21 mouse cellular contexts compared by ENCODE assay signal in the genomic region with DNA sequence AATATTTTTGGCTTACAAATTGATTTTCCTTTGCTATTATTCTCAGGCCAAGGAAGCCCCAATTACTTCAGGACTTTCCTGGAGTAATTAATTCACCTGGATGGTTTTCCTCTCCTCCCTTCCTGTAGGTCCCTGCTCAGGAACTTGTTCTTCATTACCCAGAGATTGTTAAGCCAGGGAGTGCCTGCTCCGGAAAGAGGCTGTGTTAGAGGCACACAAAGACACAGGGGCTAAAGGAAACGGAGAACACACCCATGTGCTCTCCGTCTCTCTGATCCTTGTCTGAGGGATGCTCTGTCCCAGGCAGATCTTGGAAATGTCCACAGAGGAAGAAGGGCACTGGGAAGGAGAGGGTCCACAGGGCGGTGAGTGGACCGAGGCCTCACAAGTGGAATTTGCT.
DNase-seq lines count a peak whose midpoint lies in the region; ATAC-seq lines count a peak whose summit lies in the region.
"Had no signal": no experiment of that assay in that cellular context is flagged by ENCODE, and none has a peak within 500 bp of the region (broad histone marks: within the 10 kb centered on the region; RNA-seq: fewer than 3 reads in every experiment).

No protein-coding gene starts in this region.

- no peak overlapping the region for H3K4me3 ChIP-seq in kidney, embryonic 16.5 days (ENCODE audit: low read length)
- no peak overlapping the region for H3K4me3 ChIP-seq in heart, embryonic 13.5 days
- H3K4me3 ChIP-seq in heart, embryonic 15.5 days: no peak overlapping the region
- H3K4me3 ChIP-seq: embryonic facial prominence, embryonic 12.5 days; hindbrain, embryonic 15.5 days; intestine, embryonic 15.5 days; left cerebral cortex, adult 2 months; liver, embryonic 15.5 days had no signal

- no peak overlapping the region for H3K4me2 ChIP-seq in kidney, embryonic 16.5 days (replicated peaks; ENCODE audit: low read depth, low read length)
- H3K4me2 ChIP-seq in heart, embryonic 13.5 days: no peak overlapping the region
- H3K4me2 ChIP-seq in heart, embryonic 15.5 days: no peak overlapping the region
- H3K4me2 ChIP-seq: embryonic facial prominence, embryonic 12.5 days; hindbrain, embryonic 15.5 days; intestine, embryonic 15.5 days; liver, embryonic 15.5 days had no signal

- 0 out of 2 replicates have a peak overlapping the region, but pooled peaks have one; percentile 27 for H3K27ac ChIP-seq in kidney, embryonic 16.5 days (ENCODE audit: low read length)
- peak overlapping the region; percentile 95 for H3K27ac ChIP-seq in heart, embryonic 13.5 days (replicated peaks)
- peak overlapping the region; percentile 85; the same call in 1 of the 2 replicates for H3K27ac ChIP-seq in heart, embryonic 15.5 days
- H3K27ac ChIP-seq: embryonic facial prominence, embryonic 12.5 days; hindbrain, embryonic 15.5 days; intestine, embryonic 15.5 days; left cerebral cortex, adult 2 months; liver, embryonic 15.5 days; stomach, postnatal 0 days had no signal

- H3K36me3 ChIP-seq in kidney, embryonic 16.5 days (ENCODE audit: insufficient read depth, low read length): no peaks in the 10 kb centered on the region
- H3K36me3 ChIP-seq in heart, embryonic 13.5 days: no peaks in the 10 kb centered on the region
- H3K36me3 ChIP-seq in heart, embryonic 15.5 days: no peaks in the 10 kb centered on the region
- H3K36me3 ChIP-seq: embryonic facial prominence, embryonic 12.5 days; hindbrain, embryonic 15.5 days; intestine, embryonic 15.5 days; liver, embryonic 15.5 days had no signal

- H3K4me1 ChIP-seq in kidney, embryonic 16.5 days (ENCODE audit: insufficient read depth, low read length): peaks cover 7% of the 10 kb centered on the region
- peaks cover 71% of the 10 kb centered on the region for H3K4me1 ChIP-seq in heart, embryonic 13.5 days
- peaks cover 39% of the 10 kb centered on the region for H3K4me1 ChIP-seq in heart, embryonic 15.5 days (replicated peaks)
- H3K4me1 ChIP-seq: hindbrain, embryonic 15.5 days had no signal

- H3K9ac ChIP-seq in kidney, embryonic 16.5 days (replicated peaks; ENCODE audit: low read length): no peak overlapping the region
- H3K9ac ChIP-seq in heart, embryonic 13.5 days: no peak overlapping the region
- no peak overlapping the region for H3K9ac ChIP-seq in heart, embryonic 15.5 days
- H3K9ac ChIP-seq: embryonic facial prominence, embryonic 12.5 days; hindbrain, embryonic 15.5 days; intestine, embryonic 15.5 days; liver, embryonic 15.5 days had no signal

- DNase-seq in heart, adult 9 months (ENCODE audit: low spot score in 2 of 2): peak; percentile 17 to 46
- DNase-seq in heart, postnatal 4 days: no peak
- no peak for DNase-seq in kidney, adult 8-10 months
- no peak for DNase-seq in retina, postnatal 1 day
- DNase-seq: adrenal gland, adult 8-10 months; cerebellum, adult 18-20 months; cerebellum, postnatal 25 days; liver; midbrain, embryonic 14.5 days; right cerebral cortex, postnatal 14 days; thymus, postnatal 14 days had no signal

- no peaks in the 10 kb centered on the region for H3K9me3 ChIP-seq in kidney, embryonic 16.5 days (ENCODE audit: low read length)
- no peaks in the 10 kb centered on the region for H3K9me3 ChIP-seq in heart, embryonic 13.5 days
- no peaks in the 10 kb centered on the region for H3K9me3 ChIP-seq in heart, embryonic 15.5 days (replicated peaks)
- H3K9me3 ChIP-seq: hindbrain, embryonic 15.5 days; intestine, embryonic 15.5 days; liver, embryonic 15.5 days had no signal

- no peak for ATAC-seq in kidney, embryonic 16.5 days (ENCODE audit: low FRiP score, low TSS enrichment)
- ATAC-seq in heart, embryonic 13.5 days (ENCODE audit: extremely low read depth, insufficient number of reproducible peaks, low FRiP score, low TSS enrichment): no peak
- ATAC-seq in heart, embryonic 15.5 days (replicated peaks; ENCODE audit: insufficient number of reproducible peaks, insufficient read depth, low FRiP score, low read depth): no peak
- no peak for ATAC-seq in frontal cortex, adult (ENCODE audit: low TSS enrichment)
- ATAC-seq: intestine, embryonic 15.5 days had no signal

- whole genome bisulfite sequencing in kidney, embryonic 16.5 days: 77% methylated on average over 5 of the region's 5 CpGs
- 81% methylated on average over 5 of the region's 5 CpGs for WGBS in heart, embryonic 13.5 days
- 82% methylated on average over 5 of the region's 5 CpGs for WGBS in heart, embryonic 15.5 days

- H3K27me3 ChIP-seq in kidney, embryonic 16.5 days (ENCODE audit: insufficient read depth, low read length): no peaks in the 10 kb centered on the region
- no peaks in the 10 kb centered on the region for H3K27me3 ChIP-seq in heart, embryonic 13.5 days (replicated peaks)
- no peaks in the 10 kb centered on the region for H3K27me3 ChIP-seq in heart, embryonic 15.5 days
- H3K27me3 ChIP-seq: embryonic facial prominence, embryonic 12.5 days; hindbrain, embryonic 15.5 days; intestine, embryonic 15.5 days; liver, embryonic 15.5 days had no signal

Comparison
In these comparisons a context has a peak if more than half of its experiments do, and no peak if none do; other contexts are left out.
1. DNase-seq: peak in heart, adult 9 months (2 of 2); none in heart, postnatal 4 days (single experiment), kidney, adult 8-10 months (0 of 2) and retina, postnatal 1 day (single experiment).
2. H3K27ac ChIP-seq: peak in every context shown above with its lines; median percentile 95 in heart, embryonic 13.5 days; 85 in heart, embryonic 15.5 days; 27 in kidney, embryonic 16.5 days.